Mouse (Mus musculus) lung, adult 2 months (tissue): ENCODE measurements around the gene Hecw2. TPM values are rescaled to one million over a fixed set of nuclear protein-coding genes. Genes with fewer than 3 reads are reported as not detected.

Experiments
- DNase-seq: peaks from one replicate; pipeline ENCODE4 v3.0.0; 2022
- H3K4me1 ChIP-seq: fragments of 200-500 bp; 2 replicates; pipeline ENCODE4 v1.6.1; 2011; ENCODE audit warnings: low read length; ENCODE audit not compliant: control insufficient read depth, insufficient read depth
- H3K4me3 ChIP-seq: fragments of 200-500 bp; replicated peaks from 2 replicates; pipeline ENCODE3; 2011; ENCODE audit warnings: low read depth, mild to moderate bottlenecking, control low read depth, low read length; ENCODE audit errors: extremely low read depth
- CTCF ChIP-seq: fragments of 200-500 bp; IDR thresholded peaks from 2 replicates; pipeline ENCODE4 v1.5.1; 2011; ENCODE audit warnings: mild to moderate bottlenecking, low read length, control low read depth; ENCODE audit not compliant: insufficient read depth
- POLR2A ChIP-seq: fragments of 200-500 bp; IDR thresholded peaks from 2 replicates; pipeline ENCODE4 v1.6.1; 2011; ENCODE audit warnings: low read depth, mild to moderate bottlenecking, control low read depth, low read length, borderline replicate concordance; ENCODE audit errors: extremely low read depth
- whole genome bisulfite sequencing: fragments of 180-500 bp; shearing (Covaris S2); methylation state at CpG from one replicate; pipeline ENCODE4 v1.1.7; 2018; 5-methylcytosine and 5-hydroxymethylcytosine counted together
- polyA plus RNA-seq: library from polyadenylated mRNA; depleted of rRNA; stranded (reverse); fragments of >200 nt; gene quantifications from 2 replicates; pipeline ENCODE4 v1.2.3, GENCODE M21; 2012

The Hecw2 gene
- polyA plus RNA-seq, 1 experiment, result 5.8 TPM

- DNase-seq, result no peak
- 66% methylated on average over 3 of the region's 3 CpGs for WGBS
- TF ChIP-seq CTCF (no peak), POLR2A (no peak)
- no peak overlapping the region for H3K4me3 ChIP-seq
- peaks cover 17% of the 10 kb centered on the region for H3K4me1 ChIP-seq
Observed at GRCm38 (mm10) chr1:53852086-53852610, 342.8 kb downstream of the Hecw2 start.

- Histone ChIP-seq H3K4me1 (peaks cover 14% of the 10 kb centered on the region), H3K4me3 (no peak overlapping the region)
- WGBS, result 24% methylated on average over 8 of the region's 8 CpGs
- no peak for DNase-seq
- TF ChIP-seq POLR2A (no peak), CTCF (no peak)
Observed at GRCm38 (mm10) chr1:53851334-53851733, 343.6 kb downstream of the Hecw2 start.

GRCm38 (mm10) chr1:53850891-53851290 is 344.1 kb downstream of the Hecw2 start:
- TF ChIP-seq CTCF (no peak), POLR2A (no peak)
- DNase-seq, result no peak
- 45% methylated on average over 6 of the region's 6 CpGs for WGBS
- H3K4me1 ChIP-seq, result peaks cover 15% of the 10 kb centered on the region
- H3K4me3 ChIP-seq, result no peak overlapping the region

GRCm38 (mm10) chr1:53846665-53847237 is 348.2 kb downstream of the Hecw2 start:
- TF ChIP-seq POLR2A (no peak), CTCF (no peak)

GRCm38 (mm10) chr1:53845854-53846253 is 349.1 kb downstream of the Hecw2 start:
- 41% methylated on average over 8 of the region's 8 CpGs for WGBS
- no peak for DNase-seq
- TF ChIP-seq POLR2A (no peak), CTCF (no peak)
- H3K4me1 ChIP-seq, result peaks cover 13% of the 10 kb centered on the region
- H3K4me3 ChIP-seq, result no peak overlapping the region

More at GRCm38 (mm10) chr1:53846665-53847237, 348.2 kb downstream of the Hecw2 start:
- Histone ChIP-seq H3K4me1 (peaks cover 13% of the 10 kb centered on the region), H3K4me3 (no peak overlapping the region)
- no peak for DNase-seq
- 34% methylated on average over 2 of the region's 2 CpGs for WGBS

- TF ChIP-seq POLR2A (no peak), CTCF (no peak)
- no peak for DNase-seq
- WGBS, result 49% methylated on average over 5 of the region's 5 CpGs
- H3K4me1 ChIP-seq, result peaks cover 10% of the 10 kb centered on the region
- no peak overlapping the region for H3K4me3 ChIP-seq
Observed at GRCm38 (mm10) chr1:53844914-53845612, 349.9 kb downstream of the Hecw2 start.

- WGBS, result 88% methylated on average over 8 of the region's 8 CpGs
- TF ChIP-seq POLR2A (no peak), CTCF (no peak)
- DNase-seq, result no peak
- no peak overlapping the region for H3K4me3 ChIP-seq
- H3K4me1 ChIP-seq, result peaks cover 10% of the 10 kb centered on the region
Observed at GRCm38 (mm10) chr1:53844122-53844913, 350.6 kb downstream of the Hecw2 start.

- no peak for DNase-seq
- Histone ChIP-seq H3K4me1 (peaks cover 6% of the 10 kb centered on the region), H3K4me3 (no peak overlapping the region)
- WGBS, result 44% methylated on average over 3 of the region's 3 CpGs
- TF ChIP-seq POLR2A, result no peak
- no peak for TF ChIP-seq CTCF
Observed at GRCm38 (mm10) chr1:53843051-53843450, 351.9 kb downstream of the Hecw2 start.

- Histone ChIP-seq H3K4me3 (no peak overlapping the region), H3K4me1 (peaks cover 4% of the 10 kb centered on the region)
- TF ChIP-seq POLR2A (no peak), CTCF (no peak)
- no peak for DNase-seq
- WGBS, result 44% methylated on average over 4 of the region's 4 CpGs
Observed at GRCm38 (mm10) chr1:53841080-53841479, 353.9 kb downstream of the Hecw2 start.
